ENCODE assay signal across 11 mouse cellular contexts in the genomic region with DNA sequence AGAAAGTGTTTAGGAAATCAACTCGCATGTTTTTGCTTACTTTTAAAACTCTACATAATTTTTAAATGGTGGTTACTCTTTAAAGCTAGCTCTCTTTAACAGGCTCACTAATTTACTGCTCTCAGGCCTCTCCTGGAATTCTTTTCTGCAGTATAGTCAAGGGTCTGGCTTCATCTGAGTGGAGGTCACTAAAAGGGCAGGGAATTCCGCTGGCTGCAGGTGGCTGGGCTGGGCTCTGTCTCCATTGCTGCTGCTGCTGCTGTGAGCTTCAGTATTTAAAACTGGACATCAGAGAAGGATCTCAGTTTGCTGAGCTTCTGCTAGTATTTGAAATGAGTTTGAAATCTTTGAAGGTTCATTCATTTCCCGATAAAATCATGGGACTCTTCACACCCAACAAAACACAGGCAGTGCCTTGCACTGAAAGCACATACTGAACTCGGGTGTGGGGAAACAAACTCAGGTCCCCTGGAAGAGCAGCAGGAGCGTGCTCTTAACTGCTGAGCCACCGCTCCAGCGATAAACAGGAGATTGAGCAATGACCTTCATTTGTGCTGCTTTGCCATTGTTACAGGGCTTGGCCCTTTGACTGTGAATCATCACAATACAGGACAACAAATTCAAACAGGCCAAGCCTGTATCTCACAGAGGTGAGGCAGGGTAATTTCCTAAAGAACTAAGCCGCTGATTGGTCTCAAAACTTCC.
DNase-seq lines count a peak whose midpoint lies in the region; ATAC-seq lines count a peak whose summit lies in the region.
"Had no signal": no experiment of that assay in that cellular context is flagged by ENCODE, and none has a peak within 500 bp of the region (broad histone marks: within the 10 kb centered on the region; RNA-seq: fewer than 3 reads in every experiment).

No protein-coding gene starts in this region.

- peak; percentile 49; the same call in 1 of the 2 replicates for ATAC-seq in kidney, embryonic 14.5 days (ENCODE audit: low FRiP score, low TSS enrichment)
- ATAC-seq in limb, embryonic 15.5 days (ENCODE audit: insufficient number of reproducible peaks, low FRiP score, low TSS enrichment, low read depth) = no peak
- ATAC-seq in erythroblast, adult 5-6 weeks (replicated peaks; ENCODE audit: low FRiP score, poor library complexity, severe bottlenecking) = no peak

- no peak overlapping the region for H3K4me2 ChIP-seq in kidney, embryonic 14.5 days (replicated peaks; ENCODE audit: low read depth, low read length)
- H3K4me2 ChIP-seq in limb, embryonic 15.5 days = no peak overlapping the region

- no peaks in the 10 kb centered on the region for H3K9me3 ChIP-seq in kidney, embryonic 14.5 days (ENCODE audit: control insufficient read depth, low read length)
- no peaks in the 10 kb centered on the region for H3K9me3 ChIP-seq in limb, embryonic 15.5 days

- WGBS in kidney, embryonic 14.5 days = 41% methylated on average over 8 of the region's 8 CpGs
- WGBS in limb, embryonic 15.5 days = 32% methylated on average over 8 of the region's 8 CpGs

- peaks cover 9% of the 10 kb centered on the region; the same call in 1 of the 2 replicates for H3K4me1 ChIP-seq in kidney, embryonic 14.5 days (ENCODE audit: control insufficient read depth, insufficient read depth, low read length)
- peaks cover 7% of the 10 kb centered on the region for H3K4me1 ChIP-seq in limb, embryonic 15.5 days

- no peak overlapping the region for H3K9ac ChIP-seq in kidney, embryonic 14.5 days (ENCODE audit: low read depth, low read length)
- no peak overlapping the region for H3K9ac ChIP-seq in limb, embryonic 15.5 days
- H3K9ac ChIP-seq: liver, embryonic 14.5 days had no signal

- H3K36me3 ChIP-seq in kidney, embryonic 14.5 days (ENCODE audit: control insufficient read depth, insufficient read depth, low read length) = no peaks in the 10 kb centered on the region
- H3K36me3 ChIP-seq in limb, embryonic 15.5 days = peaks cover 12% of the 10 kb centered on the region
- H3K36me3 ChIP-seq: G1E had no signal

- H3K27me3 ChIP-seq in kidney, embryonic 14.5 days (ENCODE audit: control insufficient read depth, insufficient read depth, low read length) = no peaks in the 10 kb centered on the region
- H3K27me3 ChIP-seq in limb, embryonic 15.5 days = no peaks in the 10 kb centered on the region

- DNase-seq in kidney, adult 8-10 months = no peak
- peak; percentile 96 for DNase-seq in R1 (ENCODE audit: low read depth, low spot score)
- peak; percentile 10 for DNase-seq in gonadal fat pad, adult 2 months (ENCODE audit: low read depth)
- DNase-seq in layer of hippocampus, adult 9-11 months = no peak
- no peak for DNase-seq in gastrocnemius, postnatal 10 days
- DNase-seq: cerebellum, postnatal 25 days had no signal

- H3K4me3 ChIP-seq in kidney, embryonic 14.5 days (ENCODE audit: low read length) = no peak overlapping the region
- no peak overlapping the region for H3K4me3 ChIP-seq in limb, embryonic 15.5 days

- peak overlapping the region; percentile 8; the same call in 1 of the 2 replicates for H3K27ac ChIP-seq in kidney, embryonic 14.5 days (ENCODE audit: low read depth, low read length)
- H3K27ac ChIP-seq in limb, embryonic 15.5 days = 0 out of 2 replicates have a peak overlapping the region, but pooled peaks have one; percentile 9
- H3K27ac ChIP-seq: liver, embryonic 14.5 days had no signal

Comparison
In these comparisons a context has a peak if more than half of its experiments do, and no peak if none do; other contexts are left out.
1. DNase-seq: peak in R1 (single experiment) and gonadal fat pad, adult 2 months (single experiment); none in kidney, adult 8-10 months (0 of 2), layer of hippocampus, adult 9-11 months (single experiment) and gastrocnemius, postnatal 10 days (single experiment).